Mouse (Mus musculus) thymus, adult 2 months (tissue): ENCODE data around the gene Nr3c2.

Experiments
- CTCF ChIP-seq: fragments of 200-500 bp; IDR thresholded peaks from 2 replicates; pipeline ENCODE4 v1.5.1; 2012; ENCODE audit warnings: mild to moderate bottlenecking, control low read depth, low read length, moderate library complexity, borderline replicate concordance; ENCODE audit not compliant: control insufficient read depth, poor library complexity, insufficient read depth; ENCODE audit errors: extremely low read depth
- POLR2A ChIP-seq: fragments of 200-500 bp; IDR thresholded peaks from 2 replicates; pipeline ENCODE4 v1.6.1; 2012; ENCODE audit warnings: mild to moderate bottlenecking, low read length, control low read depth, moderate library complexity; ENCODE audit not compliant: control insufficient read depth, poor library complexity, insufficient read depth; ENCODE audit errors: extremely low read depth

- TF ChIP-seq CTCF, result no peak
- TF ChIP-seq POLR2A, result no peak
Observed at GRCm38 (mm10) chr8:77190393-77190792, 291.2 kb downstream of the Nr3c2 start.
